Mouse (Mus musculus): ENCODE measurements around the gene Zswim8. TPM values are rescaled to one million over a fixed set of nuclear protein-coding genes. Genes with fewer than 3 reads are reported as not detected.
A peak's percentile ranks its signal among the peaks of the same experiment; 100 is the strongest.
"Not testable (repeated sequence)": the region's sequence is repeated elsewhere in the genome, so short reads cannot be mapped to it uniquely, and the experiment has no call there.

Zswim8 gene
- total and polyA plus RNA-seq, 3 experiments = 16.7 to 41.1 (median 31.5) TPM

DNA sequence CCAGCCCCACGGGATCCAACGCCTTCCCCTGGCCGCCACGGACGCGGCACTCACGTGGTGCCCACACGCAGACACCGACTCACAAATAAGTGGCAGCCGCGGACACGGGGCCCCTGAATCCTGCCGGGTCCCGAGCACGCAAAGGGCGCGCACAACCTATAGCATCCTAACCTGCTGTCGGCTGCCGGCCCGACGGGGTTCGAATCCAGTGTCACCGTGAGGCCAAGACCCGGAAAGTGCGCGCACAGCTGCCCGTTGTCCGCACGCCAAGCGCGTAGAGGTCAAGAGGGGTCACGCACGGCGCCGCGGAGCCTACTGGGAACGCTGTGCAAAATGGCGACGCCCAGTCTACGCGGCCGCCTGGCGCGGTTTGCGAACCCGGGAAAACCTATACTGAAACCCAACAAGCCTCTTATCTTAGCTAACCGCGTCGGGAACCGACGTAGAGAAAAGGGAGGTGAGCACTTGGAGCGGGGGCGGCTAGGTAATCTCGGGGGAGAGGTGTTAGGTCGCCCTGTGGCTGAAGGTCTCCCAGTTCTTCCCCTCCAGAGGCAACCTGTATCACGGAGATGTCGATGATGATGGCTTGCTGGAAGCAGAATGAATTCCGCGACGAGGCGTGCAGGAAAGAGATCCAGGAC, 4.5 kb upstream of the Zswim8 start, which contains the start of gene Chchd1:
Gene Chchd1, plus strand, starts transcription at position 266 of the 641 bp plus-strand sequence.
- peaks cover 65% of the 10 kb centered on the region for H3K4me1 ChIP-seq (ENCODE audit: insufficient read depth, low read depth, low read length)
- no peaks in the 10 kb centered on the region for H3K9me3 ChIP-seq (replicated peaks)
- H3K36me3 ChIP-seq (replicated peaks) = peaks cover 41% of the 10 kb centered on the region
- no peaks in the 10 kb centered on the region for H3K27me3 ChIP-seq (ENCODE audit: insufficient read depth, low read length)
- TF ChIP-seq GATA2 (IDR thresholded peaks at IDR 0.05; ENCODE audit: borderline replicate concordance, low read depth, low read length) (no peak), POLR2AphosphoS5 (IDR thresholded peaks at IDR 0.05; ENCODE audit: insufficient replicate concordance, low read depth, low read length) (no peak), CTCF (IDR thresholded peaks at IDR 0.05; ENCODE audit: low read depth, low read length) (no peak), TAL1 (conservative IDR thresholded peaks at IDR 0.05; ENCODE audit: low read depth, low read length) (no peak), GATA1 (IDR thresholded peaks at IDR 0.05; ENCODE audit: borderline replicate concordance, low read length) (no peak)
- peak within 1 kb of the TSS; percentile 92 for H3K4me3 ChIP-seq (ENCODE audit: low read depth, low read length)
- ATAC-seq (ENCODE audit: extremely low read depth, insufficient number of reproducible peaks, low FRiP score, poor library complexity, severe bottlenecking) (peak; percentile 55), DNase-seq (ENCODE audit: low spot score) (peak; percentile 53)

DNA sequence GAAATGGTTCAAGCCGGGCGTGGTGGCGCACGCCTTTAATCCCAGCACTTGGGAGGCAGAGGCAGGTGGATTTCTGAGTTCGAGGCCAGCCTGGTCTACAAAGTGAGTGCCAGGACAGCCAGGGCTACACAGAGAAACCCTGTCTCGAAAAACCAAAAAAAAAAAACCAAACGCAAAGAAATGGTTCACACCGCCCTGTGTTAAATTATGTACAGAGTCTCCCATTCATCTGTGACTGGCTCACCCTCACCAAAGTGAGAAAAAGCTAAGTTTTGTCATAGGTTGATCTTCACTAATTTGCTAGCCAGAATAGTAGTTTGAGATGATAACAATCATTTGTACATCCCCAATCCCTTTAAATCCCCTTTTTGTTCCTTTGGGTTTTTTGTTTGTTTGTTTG, 3.9 kb upstream of the Zswim8 start:
- H3K27me3 ChIP-seq (ENCODE audit: insufficient read depth, low read length); ATAC-seq (ENCODE audit: extremely low read depth, insufficient number of reproducible peaks, low FRiP score, poor library complexity, severe bottlenecking); DNase-seq (ENCODE audit: low spot score); H3K9me3 ChIP-seq (replicated peaks): not testable (repeated sequence)
- Histone ChIP-seq H3K36me3 (replicated peaks) (peaks cover 35% of the 10 kb centered on the region), H3K4me1 (ENCODE audit: insufficient read depth, low read depth, low read length) (peaks cover 65% of the 10 kb centered on the region), H3K4me3 (ENCODE audit: low read depth, low read length) (peak overlapping the region; percentile 92)

DNA sequence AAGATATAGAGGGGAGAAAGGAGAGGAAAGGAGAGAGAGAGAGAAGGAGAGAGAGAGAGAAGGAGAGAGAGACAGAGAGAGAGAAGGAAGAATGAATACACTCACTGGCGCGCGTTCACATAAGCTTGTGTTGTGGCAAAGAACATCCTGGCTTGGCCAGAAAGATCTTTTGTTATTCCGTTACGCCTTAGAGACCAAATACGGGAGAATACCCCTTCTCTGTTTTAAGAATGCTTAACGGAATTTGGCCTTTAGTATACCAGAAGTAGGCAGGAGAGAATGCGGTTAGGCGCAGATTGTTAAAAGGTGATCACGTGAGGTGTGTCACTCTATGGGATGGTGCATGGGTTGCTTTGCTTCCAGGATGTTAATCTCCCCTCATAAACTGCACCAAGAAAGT, 887 bp downstream of the Zswim8 start:
- no peak for TF ChIP-seq GATA2 (IDR thresholded peaks at IDR 0.05; ENCODE audit: borderline replicate concordance, low read depth, low read length)
- TF ChIP-seq POLR2AphosphoS5 (IDR thresholded peaks at IDR 0.05; ENCODE audit: insufficient replicate concordance, low read depth, low read length) = no peak
- TF ChIP-seq TAL1 (conservative IDR thresholded peaks at IDR 0.05; ENCODE audit: low read depth, low read length) = no peak
- TF ChIP-seq CTCF (IDR thresholded peaks at IDR 0.05; ENCODE audit: low read depth, low read length) = no peak
- no peak for TF ChIP-seq GATA1 (IDR thresholded peaks at IDR 0.05; ENCODE audit: borderline replicate concordance, low read length)
- Histone ChIP-seq H3K27me3 (ENCODE audit: insufficient read depth, low read length) (no peaks in the 10 kb centered on the region), H3K4me3 (ENCODE audit: low read depth, low read length) (peak overlapping the region; percentile 82), H3K9me3 (replicated peaks) (no peaks in the 10 kb centered on the region), H3K4me1 (ENCODE audit: insufficient read depth, low read depth, low read length) (peaks cover 44% of the 10 kb centered on the region), H3K36me3 (replicated peaks) (peaks cover 59% of the 10 kb centered on the region)
- DNase-seq (ENCODE audit: low spot score) = no peak
- no peak for ATAC-seq (ENCODE audit: extremely low read depth, insufficient number of reproducible peaks, low FRiP score, poor library complexity, severe bottlenecking)

DNA sequence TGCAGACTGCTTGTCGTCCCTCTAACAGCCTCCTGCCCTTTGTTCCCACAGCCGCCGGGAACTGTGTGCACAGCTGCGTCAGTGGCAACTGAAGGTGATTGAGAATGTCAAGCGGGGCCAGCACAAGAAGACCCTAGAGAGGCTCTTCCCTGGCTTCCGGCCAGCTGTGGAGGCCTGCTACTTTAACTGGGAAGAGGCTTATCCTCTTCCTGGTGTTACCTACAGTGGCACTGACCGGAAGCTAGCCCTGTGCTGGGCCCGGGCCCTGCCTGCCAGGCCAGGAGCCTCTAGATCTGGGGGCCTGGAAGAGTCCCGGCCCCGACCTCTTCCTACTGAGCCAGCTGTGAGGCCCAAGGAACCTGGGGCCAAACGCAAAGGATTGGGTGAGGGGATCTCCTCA, 6.5 kb downstream of the Zswim8 start:
- ATAC-seq (ENCODE audit: extremely low read depth, insufficient number of reproducible peaks, low FRiP score, poor library complexity, severe bottlenecking) = no peak
- peaks cover 96% of the 10 kb centered on the region for H3K36me3 ChIP-seq (replicated peaks)

DNA sequence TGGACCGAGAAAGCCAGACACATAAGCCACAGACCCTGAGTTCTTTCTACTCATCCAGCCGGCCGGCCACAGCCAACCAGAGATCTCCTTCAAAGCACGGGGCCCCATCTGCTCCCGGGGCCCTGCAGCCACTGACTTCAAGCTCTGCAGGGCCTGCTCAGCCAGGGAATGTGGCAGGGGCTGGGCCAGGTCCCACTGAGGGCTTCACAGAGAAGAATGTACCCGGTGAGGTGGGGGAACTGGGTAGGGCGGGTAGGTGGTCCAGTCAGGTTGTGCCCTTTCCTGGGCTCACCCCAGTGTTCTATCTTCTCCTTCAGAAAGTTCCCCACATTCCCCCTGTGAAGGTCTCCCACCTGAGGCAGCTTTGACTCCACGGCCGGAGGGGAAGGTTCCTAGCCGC, 11.1 kb downstream of the Zswim8 start:
- H3K27me3 ChIP-seq (ENCODE audit: insufficient read depth, low read length) = no peaks in the 10 kb centered on the region
- H3K9me3 ChIP-seq (replicated peaks) = no peaks in the 10 kb centered on the region
- no peak overlapping the region for H3K4me3 ChIP-seq (ENCODE audit: low read depth, low read length)
- H3K36me3 ChIP-seq (replicated peaks) = peaks cover 98% of the 10 kb centered on the region
- TF ChIP-seq CTCF (IDR thresholded peaks at IDR 0.05; ENCODE audit: low read depth, low read length) (no peak), GATA2 (IDR thresholded peaks at IDR 0.05; ENCODE audit: borderline replicate concordance, low read depth, low read length) (no peak), TAL1 (conservative IDR thresholded peaks at IDR 0.05; ENCODE audit: low read depth, low read length) (no peak), POLR2AphosphoS5 (IDR thresholded peaks at IDR 0.05; ENCODE audit: insufficient replicate concordance, low read depth, low read length) (no peak), GATA1 (IDR thresholded peaks at IDR 0.05; ENCODE audit: borderline replicate concordance, low read length) (no peak)
- peaks cover 47% of the 10 kb centered on the region for H3K4me1 ChIP-seq (ENCODE audit: insufficient read depth, low read depth, low read length)
- DNase-seq (ENCODE audit: low spot score) (no peak), ATAC-seq (ENCODE audit: extremely low read depth, insufficient number of reproducible peaks, low FRiP score, poor library complexity, severe bottlenecking) (no peak)

More for the DNA sequence above, 6.5 kb downstream of the Zswim8 start:
- Histone ChIP-seq H3K27me3 (ENCODE audit: insufficient read depth, low read length) (no peaks in the 10 kb centered on the region), H3K9me3 (replicated peaks) (no peaks in the 10 kb centered on the region), H3K4me3 (ENCODE audit: low read depth, low read length) (no peak overlapping the region), H3K4me1 (ENCODE audit: insufficient read depth, low read depth, low read length) (peaks cover 15% of the 10 kb centered on the region)
- DNase-seq (ENCODE audit: low spot score) = no peak
- TF ChIP-seq POLR2AphosphoS5 (IDR thresholded peaks at IDR 0.05; ENCODE audit: insufficient replicate concordance, low read depth, low read length) (no peak), GATA2 (IDR thresholded peaks at IDR 0.05; ENCODE audit: borderline replicate concordance, low read depth, low read length) (no peak), GATA1 (IDR thresholded peaks at IDR 0.05; ENCODE audit: borderline replicate concordance, low read length) (no peak), TAL1 (conservative IDR thresholded peaks at IDR 0.05; ENCODE audit: low read depth, low read length) (no peak), CTCF (IDR thresholded peaks at IDR 0.05; ENCODE audit: low read depth, low read length) (no peak)

DNA sequence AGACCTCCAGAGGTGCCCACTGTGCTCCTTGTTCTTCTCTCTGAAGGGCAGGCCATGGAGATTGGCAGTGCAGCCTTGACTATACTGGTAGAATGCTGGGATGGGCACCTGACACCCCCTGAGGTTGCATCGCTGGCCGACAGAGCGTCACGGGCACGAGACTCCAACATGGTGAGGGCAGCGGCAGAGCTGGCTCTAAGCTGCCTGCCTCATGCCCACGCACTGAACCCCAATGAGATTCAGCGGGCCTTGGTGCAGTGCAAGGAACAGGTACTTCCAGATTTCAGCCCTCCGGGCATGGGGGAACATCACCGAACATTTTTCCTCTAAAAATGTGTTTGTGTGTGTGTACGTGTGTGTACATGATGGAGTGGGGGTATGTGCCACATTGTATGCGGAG, 12.4 kb downstream of the Zswim8 start:
- H3K4me1 ChIP-seq (ENCODE audit: insufficient read depth, low read depth, low read length) = peaks cover 57% of the 10 kb centered on the region
- H3K27me3 ChIP-seq (ENCODE audit: insufficient read depth, low read length) = no peaks in the 10 kb centered on the region
- H3K36me3 ChIP-seq (replicated peaks) = peaks cover 98% of the 10 kb centered on the region
- no peak overlapping the region for H3K4me3 ChIP-seq (ENCODE audit: low read depth, low read length)
- H3K9me3 ChIP-seq (replicated peaks) = no peaks in the 10 kb centered on the region
- no peak for DNase-seq (ENCODE audit: low spot score)
- peak; percentile 1; the same call in 1 of the 2 replicates for ATAC-seq (ENCODE audit: extremely low read depth, insufficient number of reproducible peaks, low FRiP score, poor library complexity, severe bottlenecking)
- TF ChIP-seq GATA2 (IDR thresholded peaks at IDR 0.05; ENCODE audit: borderline replicate concordance, low read depth, low read length) (no peak), GATA1 (IDR thresholded peaks at IDR 0.05; ENCODE audit: borderline replicate concordance, low read length) (no peak), POLR2AphosphoS5 (IDR thresholded peaks at IDR 0.05; ENCODE audit: insufficient replicate concordance, low read depth, low read length) (peak; percentile 90), TAL1 (conservative IDR thresholded peaks at IDR 0.05; ENCODE audit: low read depth, low read length) (no peak)
